Mouse (Mus musculus): ENCODE results near the gene Pklr.

DNA sequence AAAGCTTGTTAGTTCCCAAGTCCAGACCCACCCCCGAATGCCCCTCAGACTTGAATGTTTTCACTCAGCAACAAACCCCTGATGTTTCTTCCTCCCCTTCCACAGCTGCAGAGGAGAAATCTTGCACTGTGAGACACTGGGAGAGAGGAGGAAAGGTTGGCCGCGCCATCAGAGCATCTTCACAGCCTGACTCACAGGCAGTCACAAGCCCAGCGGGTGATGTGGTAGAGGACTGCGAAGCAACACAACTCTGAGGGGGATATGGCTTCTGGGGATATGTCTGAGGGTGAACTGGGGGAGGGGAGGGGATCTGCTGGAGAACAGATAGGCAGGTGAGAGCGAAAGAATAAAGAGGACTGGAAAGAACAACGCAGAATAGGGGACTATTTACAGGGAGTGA lies 22.7 kb downstream of the Pklr start:
- TF ChIP-seq POLR2A (IDR thresholded peaks at IDR 0.05; ENCODE audit: borderline replicate concordance, low read depth, low read length): no peak
- no peak for TF ChIP-seq CTCF (IDR thresholded peaks at IDR 0.05; ENCODE audit: low read depth, low read length)

Measured in bone marrow macrophage, adult 2 months (primary cell).